Mouse (Mus musculus) ES-E14 (cell line): ENCODE measurements around the gene Ptprm.

Experiments
- HCFC1 ChIP-seq: IDR thresholded peaks from 2 replicates; pipeline ENCODE4 v1.6.1; 2012; ENCODE audit warnings: low read length, inconsistent platforms, borderline replicate concordance; ENCODE audit not compliant: insufficient read depth
- ZC3H11A ChIP-seq: IDR thresholded peaks from 2 replicates; pipeline ENCODE4 v1.6.1; 2012; ENCODE audit warnings: low read depth, mild to moderate bottlenecking, inconsistent platforms, low read length, borderline replicate concordance
- ZNF384 ChIP-seq: IDR thresholded peaks from 2 replicates; pipeline ENCODE4 v1.6.1; 2012; ENCODE audit warnings: low read depth, low read length, inconsistent platforms

- TF ChIP-seq HCFC1 (no peak), ZNF384 (no peak), ZC3H11A (no peak)
These were observed 617.8 kb downstream of the Ptprm start for GRCm38 (mm10) chr17:66736450-66736849.
